Mouse (Mus musculus) stomach, postnatal 0 days (tissue): Measurements from ENCODE around the gene Gm10642. TPM values are rescaled to one million over a fixed set of nuclear protein-coding genes. Genes with fewer than 3 reads are reported as not detected.

ENCODE experiments used
- ATAC-seq: fragments of 200-750 bp; cut with Nextera tagmentation; 2 replicates; pipeline ENCODE4 v1.8.0; 2017; ENCODE audit not compliant: low FRiP score, low TSS enrichment
- DNase-seq: peaks from one replicate; pipeline ENCODE4 v3.0.0-alpha.2; 2016; ENCODE audit warnings: low spot score
- H3K27ac ChIP-seq: fragments of 300-500 bp; sonication (generic); replicated peaks from 2 replicates; pipeline ENCODE4 v1.5.1; 2014; ENCODE audit warnings: mild to moderate bottlenecking, control low read depth
- H3K27me3 ChIP-seq: fragments of 300-500 bp; sonication (generic); 2 replicates; pipeline ENCODE4 v1.6.1; 2014; ENCODE audit warnings: low read length; ENCODE audit not compliant: control insufficient read depth, insufficient read depth
- H3K36me3 ChIP-seq: fragments of 300-500 bp; sonication (generic); 2 replicates; pipeline ENCODE4 v1.6.1; 2014; ENCODE audit warnings: low read length, mixed read lengths; ENCODE audit not compliant: control insufficient read depth, insufficient read depth
- H3K4me1 ChIP-seq: fragments of 300-500 bp; sonication (generic); replicated peaks from 2 replicates; pipeline ENCODE4 v1.6.1; 2014; ENCODE audit warnings: antibody characterized with exemption; ENCODE audit not compliant: control insufficient read depth, insufficient read depth
- H3K4me2 ChIP-seq: fragments of 300-500 bp; sonication (generic); replicated peaks from 2 replicates; pipeline ENCODE4 v1.6.1; 2014; ENCODE audit warnings: low read depth, mild to moderate bottlenecking, control low read depth, moderate library complexity
- H3K4me3 ChIP-seq: fragments of 300-500 bp; sonication (generic); 2 replicates; pipeline ENCODE4 v1.5.1; 2014; ENCODE audit warnings: low read depth, low read length, control low read depth
- H3K9ac ChIP-seq: fragments of 300-500 bp; sonication (generic); 2 replicates; pipeline ENCODE4 v1.6.1; 2014; ENCODE audit warnings: mild to moderate bottlenecking, low read length, control low read depth, mixed read lengths
- H3K9me3 ChIP-seq: fragments of 300-500 bp; sonication (generic); 2 replicates; pipeline ENCODE4 v1.6.1; 2016; ENCODE audit warnings: low read length; ENCODE audit not compliant: control insufficient read depth
- CTCF ChIP-seq: IDR thresholded peaks from 2 replicates; pipeline ENCODE4 v1.5.1; 2016; ENCODE audit warnings: antibody characterized with exemption, low read depth, mild to moderate bottlenecking, moderate library complexity
- EP300 ChIP-seq: optimal IDR thresholded peaks from 2 replicates; pipeline ENCODE3; 2016; ENCODE audit warnings: antibody characterized with exemption
- WGBS: fragments of 180-500 bp; shearing (Covaris S2); extraction: QIAGEN DNeasy Blood & Tissue Kit; methylation state at CpG from one replicate; pipeline ENCODE4 v1.1.7; 2014; 5-methylcytosine and 5-hydroxymethylcytosine counted together
- polyA plus RNA-seq: library from polyadenylated mRNA; unstranded; fragments of >200 nt; fragmentation: Nextera tagmentation; extraction: Ambion mirVana; gene quantifications from 2 replicates; pipeline ENCODE4 v1.2.1, GENCODE M21; 2015

Gene Gm10642
- polyA plus RNA-seq, 1 experiment from 2014 or later, result 2.0 TPM

DNA sequence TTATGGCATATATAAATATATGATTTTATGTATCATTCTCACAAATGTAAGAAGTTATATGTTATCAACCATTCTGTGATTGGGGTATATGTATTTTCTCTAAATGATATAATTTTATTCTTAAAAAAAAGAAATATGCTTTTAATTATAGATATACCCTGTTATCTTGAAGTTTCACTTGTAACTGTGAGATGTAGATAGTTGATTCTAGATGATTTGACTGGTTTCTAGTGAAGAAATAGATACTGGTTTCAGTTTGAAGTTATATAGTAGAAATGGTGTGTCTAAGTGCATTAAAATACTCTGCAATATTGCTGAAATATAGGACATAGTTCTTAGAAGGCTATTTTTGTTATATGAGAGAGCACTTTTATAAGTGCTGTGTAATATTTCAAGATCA is 34.5 kb downstream of the Gm10642 start:
- H3K27me3 ChIP-seq, result no peaks in the 10 kb centered on the region
- 0 out of 2 replicates have a peak, but pooled peaks cover 3% of the 10 kb centered on the region for H3K4me1 ChIP-seq
- ATAC-seq (no peak), DNase-seq (no peak)
- H3K4me3 ChIP-seq, result no peak overlapping the region
- no peak overlapping the region for H3K4me2 ChIP-seq
- no peak overlapping the region for H3K27ac ChIP-seq
- H3K9ac ChIP-seq, result no peak overlapping the region
- H3K36me3 ChIP-seq, result no peaks in the 10 kb centered on the region
- no peaks in the 10 kb centered on the region for H3K9me3 ChIP-seq
- TF ChIP-seq CTCF (no peak), EP300 (no peak)

DNA sequence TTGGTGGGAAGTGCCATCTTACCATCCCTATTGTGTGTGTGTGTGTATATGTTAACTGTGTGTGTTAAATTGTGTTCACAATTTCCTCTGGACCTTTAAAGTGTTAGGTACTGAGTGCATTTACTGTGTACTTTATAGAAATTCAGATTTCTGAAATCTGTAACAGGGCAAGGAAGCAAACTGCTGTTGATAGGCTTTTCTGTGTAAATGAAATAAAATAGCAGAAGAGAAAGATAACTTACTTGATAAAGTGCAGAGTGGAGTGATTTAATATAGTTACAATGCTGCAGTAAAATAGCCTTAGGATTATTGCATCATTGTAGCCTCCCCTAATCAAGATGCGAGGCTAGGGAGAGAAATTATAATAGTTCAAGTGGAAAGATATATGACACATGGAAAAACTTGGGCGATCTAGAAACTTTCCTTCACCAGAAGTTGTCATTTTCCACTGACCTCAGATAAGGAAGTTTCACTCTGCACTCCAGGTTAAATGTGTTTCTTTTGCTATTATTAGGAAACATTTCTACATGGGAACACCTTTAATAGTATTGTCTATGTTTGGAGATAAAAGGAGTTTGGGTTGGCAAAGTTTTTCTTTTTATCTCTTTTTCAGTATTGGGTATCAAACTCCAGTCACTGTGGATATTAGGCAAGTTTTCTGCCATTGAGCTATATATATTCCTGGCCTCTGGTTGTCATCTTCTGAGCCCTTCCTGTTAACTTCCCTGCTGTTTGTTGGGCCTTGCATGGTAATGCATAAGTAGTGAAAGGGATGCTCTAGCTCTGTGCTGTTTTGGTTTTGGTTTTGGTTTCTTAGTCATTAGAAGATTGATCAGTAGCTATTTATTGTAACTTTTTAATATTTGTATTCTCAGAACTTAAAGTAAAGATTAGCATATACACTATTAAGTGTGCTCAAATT is 36.0 kb downstream of the Gm10642 start:
- Histone ChIP-seq H3K9ac (no peak overlapping the region), H3K4me3 (no peak overlapping the region), H3K4me2 (no peak overlapping the region), H3K36me3 (no peaks in the 10 kb centered on the region), H3K9me3 (no peaks in the 10 kb centered on the region), H3K4me1 (0 out of 2 replicates have a peak, but pooled peaks cover 3% of the 10 kb centered on the region), H3K27me3 (no peaks in the 10 kb centered on the region), H3K27ac (no peak overlapping the region)
- WGBS, result 59% methylated on average over 2 of the region's 2 CpGs
- DNase-seq (no peak), ATAC-seq (no peak)
- no peak for TF ChIP-seq EP300
- TF ChIP-seq CTCF, result no peak

- Histone ChIP-seq H3K4me2 (no peak overlapping the region), H3K4me3 (no peak overlapping the region), H3K36me3 (no peaks in the 10 kb centered on the region), H3K27me3 (no peaks in the 10 kb centered on the region), H3K4me1 (no peaks in the 10 kb centered on the region), H3K9ac (no peak overlapping the region), H3K9me3 (no peaks in the 10 kb centered on the region), H3K27ac (no peak overlapping the region)
- 93% methylated on average over 2 of the region's 2 CpGs for WGBS
- ATAC-seq (no peak), DNase-seq (no peak)
- TF ChIP-seq CTCF (peak; percentile 35; the same call in 1 of the 2 replicates), EP300 (no peak)
Observed at GRCm38 (mm10) chr9:70695723-70696122, 39.7 kb downstream of the Gm10642 start.

GRCm38 (mm10) chr9:70698090-70698489 is 42.0 kb downstream of the Gm10642 start:
- DNase-seq (no peak), ATAC-seq (no peak)
- TF ChIP-seq EP300, result no peak
- TF ChIP-seq CTCF, result no peak
- no peak overlapping the region for H3K9ac ChIP-seq
- H3K9me3 ChIP-seq, result no peaks in the 10 kb centered on the region
- no peaks in the 10 kb centered on the region for H3K27me3 ChIP-seq
- no peak overlapping the region for H3K4me2 ChIP-seq
- H3K27ac ChIP-seq, result no peak overlapping the region
- no peak overlapping the region for H3K4me3 ChIP-seq
- WGBS, result 49% methylated on average over 1 of the region's 1 CpGs
- no peaks in the 10 kb centered on the region for H3K36me3 ChIP-seq
- no peaks in the 10 kb centered on the region for H3K4me1 ChIP-seq

GRCm38 (mm10) chr9:70703597-70704203 is 47.6 kb downstream of the Gm10642 start:
- Histone ChIP-seq H3K4me3 (no peak overlapping the region), H3K27ac (no peak overlapping the region), H3K4me2 (no peak overlapping the region), H3K4me1 (no peaks in the 10 kb centered on the region), H3K9me3 (no peaks in the 10 kb centered on the region), H3K9ac (no peak overlapping the region), H3K36me3 (no peaks in the 10 kb centered on the region), H3K27me3 (no peaks in the 10 kb centered on the region)
- DNase-seq, result no peak
- TF ChIP-seq CTCF, result no peak
- no peak for TF ChIP-seq EP300
- 95% methylated on average over 5 of the region's 5 CpGs for WGBS
- no peak for ATAC-seq

DNA sequence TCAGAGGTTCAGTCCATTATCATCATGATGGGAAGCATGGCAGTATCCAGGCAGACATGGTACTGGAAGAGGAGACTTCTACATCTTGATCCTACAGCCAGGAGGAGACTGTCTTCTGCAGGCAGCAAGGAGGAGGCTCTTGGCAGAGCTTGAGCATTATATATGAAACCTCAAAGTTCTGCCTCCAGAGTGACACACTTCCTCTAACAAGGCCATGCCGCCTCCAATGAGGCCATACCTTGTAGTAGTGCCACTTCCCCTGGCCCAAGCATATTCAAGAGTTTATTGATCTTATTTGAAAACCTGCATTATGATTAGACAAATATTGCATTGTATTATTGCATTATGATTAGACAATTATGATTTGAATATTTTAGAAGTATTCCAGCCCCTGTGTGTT is 50.4 kb downstream of the Gm10642 start:
- ATAC-seq (no peak), DNase-seq (no peak)
- TF ChIP-seq CTCF (no peak), EP300 (no peak)
- H3K4me3 ChIP-seq, result no peak overlapping the region
- no peak overlapping the region for H3K27ac ChIP-seq
- H3K4me2 ChIP-seq, result no peak overlapping the region
- no peaks in the 10 kb centered on the region for H3K4me1 ChIP-seq
- no peaks in the 10 kb centered on the region for H3K9me3 ChIP-seq
- H3K27me3 ChIP-seq, result no peaks in the 10 kb centered on the region
- H3K9ac ChIP-seq, result no peak overlapping the region
- 92% methylated on average over 1 of the region's 1 CpGs for WGBS
- H3K36me3 ChIP-seq, result no peaks in the 10 kb centered on the region

Other genes starting within 250 kb of the Gm10642 start
- gene Ccnb2, start 234.7 kb upstream of the Gm10642 start, polyA plus RNA-seq, result 39.2 and 46.3 TPM in 2 replicates
- gene Rnf111, start 152.5 kb upstream of the Gm10642 start, polyA plus RNA-seq, result 11.2 and 12.7 TPM in 2 replicates
- 22.0 and 22.5 TPM in 2 replicates for gene Sltm, start 113.5 kb upstream of the Gm10642 start, polyA plus RNA-seq
- gene Mindy2, start 923 bp downstream of the Gm10642 start, polyA plus RNA-seq, result 11.8 and 12.5 TPM in 2 replicates
- gene Adam10, start 22.7 kb downstream of the Gm10642 start, polyA plus RNA-seq, result 48.1 and 48.2 TPM in 2 replicates